Mouse (Mus musculus): ENCODE results near the gene Blm. TPM values are rescaled to one million over a fixed set of nuclear protein-coding genes. Genes with fewer than 3 reads are reported as not detected.

The Blm gene
- polyA plus RNA-seq, 1 experiment, result 1.1 TPM

DNA sequence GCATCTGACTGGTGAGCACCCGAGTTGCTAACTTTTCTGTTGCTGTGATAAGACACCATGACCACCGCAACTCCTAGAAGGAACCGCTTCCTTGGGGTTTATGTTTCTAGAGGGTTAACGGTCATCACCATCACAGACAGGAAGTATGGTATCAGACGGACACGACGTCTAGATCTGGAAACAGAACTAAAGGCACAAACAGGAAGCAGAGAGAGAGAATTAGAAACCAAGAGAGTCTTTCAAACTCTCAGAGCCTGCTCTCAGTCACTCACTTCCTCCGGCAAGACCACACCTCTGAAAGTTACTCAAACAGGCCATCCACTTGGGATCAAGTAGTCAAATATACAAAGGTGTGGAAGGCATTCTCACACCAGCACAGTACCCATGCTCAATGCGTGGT, 40.8 kb upstream of the Blm start:
- TF ChIP-seq POLR2A (IDR thresholded peaks at IDR 0.05; ENCODE audit: low read depth, low read length) (no peak), CTCF (IDR thresholded peaks at IDR 0.05; ENCODE audit: extremely low read depth, insufficient read depth, insufficient read length, insufficient replicate concordance) (no peak)
- H3K4me3 ChIP-seq (ENCODE audit: extremely low read depth, insufficient read depth, insufficient read length), result no peak overlapping the region
- peak overlapping the region; percentile 43 for H3K27ac ChIP-seq (ENCODE audit: insufficient read depth, low read length)
- WGBS, result 14% methylated on average over 9 of the region's 9 CpGs
- H3K36me3 ChIP-seq (ENCODE audit: control insufficient read depth, insufficient read depth, low read length), result no peaks in the 10 kb centered on the region
- peaks cover 12% of the 10 kb centered on the region; the same call in 1 of the 2 replicates for H3K4me1 ChIP-seq (ENCODE audit: control insufficient read depth, insufficient read depth, insufficient read length)
- H3K27me3 ChIP-seq (ENCODE audit: control insufficient read depth, insufficient read depth, low read length), result no peaks in the 10 kb centered on the region
- peak in 1 of 2 experiments; percentile 25 for DNase-seq (ENCODE audit: low read depth in 1 of 2, low spot score in 2 of 2)

- Histone ChIP-seq H3K27ac (ENCODE audit: insufficient read depth, low read length) (no peak overlapping the region), H3K4me1 (ENCODE audit: control insufficient read depth, insufficient read depth, insufficient read length) (peaks cover 12% of the 10 kb centered on the region; the same call in 1 of the 2 replicates), H3K4me3 (ENCODE audit: extremely low read depth, insufficient read depth, insufficient read length) (no peak overlapping the region), H3K27me3 (ENCODE audit: control insufficient read depth, insufficient read depth, low read length) (no peaks in the 10 kb centered on the region), H3K36me3 (ENCODE audit: control insufficient read depth, insufficient read depth, low read length) (no peaks in the 10 kb centered on the region)
- no peak for DNase-seq (ENCODE audit: low read depth in 1 of 2, low spot score in 2 of 2)
- 76% methylated on average over 3 of the region's 3 CpGs for WGBS
- TF ChIP-seq CTCF (IDR thresholded peaks at IDR 0.05; ENCODE audit: extremely low read depth, insufficient read depth, insufficient read length, insufficient replicate concordance) (no peak), POLR2A (IDR thresholded peaks at IDR 0.05; ENCODE audit: low read depth, low read length) (no peak)
These were observed 38.2 kb upstream of the Blm start for GRCm38 (mm10) chr7:80573076-80573475.

DNA sequence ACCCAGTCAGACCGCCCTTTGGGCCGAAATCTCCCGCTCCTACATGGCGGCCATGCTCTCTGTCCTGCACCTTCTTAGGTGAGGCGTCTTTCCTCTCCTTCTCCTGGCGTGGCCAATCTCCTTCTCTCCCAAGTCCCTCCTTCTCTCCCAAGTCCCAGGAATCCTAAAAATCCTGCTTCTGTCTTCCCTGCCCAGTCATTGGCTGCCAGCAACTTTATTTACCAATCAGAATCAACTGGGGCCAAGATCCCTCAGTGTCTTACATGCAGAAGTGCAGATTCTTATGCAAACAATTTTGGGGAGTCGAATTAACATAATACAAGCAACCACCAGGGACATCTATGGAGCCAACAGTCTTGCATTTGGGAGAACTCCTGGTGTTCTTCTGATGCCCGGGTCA, 33.1 kb upstream of the Blm start:
- TF ChIP-seq CTCF (IDR thresholded peaks at IDR 0.05; ENCODE audit: extremely low read depth, insufficient read depth, insufficient read length, insufficient replicate concordance), result no peak
- no peak for TF ChIP-seq POLR2A (IDR thresholded peaks at IDR 0.05; ENCODE audit: low read depth, low read length)
- Histone ChIP-seq H3K27me3 (ENCODE audit: control insufficient read depth, insufficient read depth, low read length) (no peaks in the 10 kb centered on the region), H3K27ac (ENCODE audit: insufficient read depth, low read length) (no peak overlapping the region), H3K4me1 (ENCODE audit: control insufficient read depth, insufficient read depth, insufficient read length) (no peaks in the 10 kb centered on the region), H3K36me3 (ENCODE audit: control insufficient read depth, insufficient read depth, low read length) (no peaks in the 10 kb centered on the region), H3K4me3 (ENCODE audit: extremely low read depth, insufficient read depth, insufficient read length) (no peak overlapping the region)
- no peak for DNase-seq (ENCODE audit: low read depth in 1 of 2, low spot score in 2 of 2)
- 93% methylated on average over 8 of the region's 8 CpGs for WGBS

DNA sequence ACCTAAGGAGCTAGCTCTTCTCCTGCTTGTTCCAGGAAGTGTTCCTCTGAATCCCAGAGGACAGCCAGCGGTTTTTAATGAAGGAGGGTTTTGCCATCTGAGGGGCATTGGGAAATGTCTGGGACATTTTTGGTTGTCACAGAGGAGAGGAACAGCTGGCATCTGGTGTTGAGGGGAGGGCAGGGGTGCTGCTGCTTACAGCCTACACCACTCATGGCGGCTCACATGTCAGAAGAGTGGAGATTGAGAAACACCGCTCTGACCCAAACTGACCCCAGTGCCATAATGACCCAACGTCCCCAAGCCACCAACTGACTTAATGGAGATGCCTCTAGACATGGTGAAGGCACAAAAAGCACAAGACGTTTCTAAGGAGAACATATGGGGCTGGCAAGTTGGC, 27.0 kb upstream of the Blm start:
- 81% methylated on average over 5 of the region's 5 CpGs for WGBS
- no peak overlapping the region for H3K4me3 ChIP-seq (ENCODE audit: extremely low read depth, insufficient read depth, insufficient read length)
- H3K27ac ChIP-seq (ENCODE audit: insufficient read depth, low read length), result no peak overlapping the region
- TF ChIP-seq POLR2A (IDR thresholded peaks at IDR 0.05; ENCODE audit: low read depth, low read length), result no peak
- TF ChIP-seq CTCF (IDR thresholded peaks at IDR 0.05; ENCODE audit: extremely low read depth, insufficient read depth, insufficient read length, insufficient replicate concordance), result no peak
- no peaks in the 10 kb centered on the region for H3K36me3 ChIP-seq (ENCODE audit: control insufficient read depth, insufficient read depth, low read length)
- no peak for DNase-seq (ENCODE audit: low read depth in 1 of 2, low spot score in 2 of 2)
- no peaks in the 10 kb centered on the region for H3K4me1 ChIP-seq (ENCODE audit: control insufficient read depth, insufficient read depth, insufficient read length)
- no peaks in the 10 kb centered on the region for H3K27me3 ChIP-seq (ENCODE audit: control insufficient read depth, insufficient read depth, low read length)

GRCm38 (mm10) chr7:80561271-80561670, 26.4 kb upstream of the Blm start:
- H3K27me3 ChIP-seq (ENCODE audit: control insufficient read depth, insufficient read depth, low read length), result no peaks in the 10 kb centered on the region
- DNase-seq (ENCODE audit: low read depth in 1 of 2, low spot score in 2 of 2), result no peak
- no peak overlapping the region for H3K27ac ChIP-seq (ENCODE audit: insufficient read depth, low read length)
- no peaks in the 10 kb centered on the region for H3K4me1 ChIP-seq (ENCODE audit: control insufficient read depth, insufficient read depth, insufficient read length)
- no peak for TF ChIP-seq CTCF (IDR thresholded peaks at IDR 0.05; ENCODE audit: extremely low read depth, insufficient read depth, insufficient read length, insufficient replicate concordance)
- no peak for TF ChIP-seq POLR2A (IDR thresholded peaks at IDR 0.05; ENCODE audit: low read depth, low read length)
- H3K4me3 ChIP-seq (ENCODE audit: extremely low read depth, insufficient read depth, insufficient read length), result no peak overlapping the region
- 84% methylated on average over 9 of the region's 9 CpGs for WGBS
- H3K36me3 ChIP-seq (ENCODE audit: control insufficient read depth, insufficient read depth, low read length), result no peaks in the 10 kb centered on the region

DNA sequence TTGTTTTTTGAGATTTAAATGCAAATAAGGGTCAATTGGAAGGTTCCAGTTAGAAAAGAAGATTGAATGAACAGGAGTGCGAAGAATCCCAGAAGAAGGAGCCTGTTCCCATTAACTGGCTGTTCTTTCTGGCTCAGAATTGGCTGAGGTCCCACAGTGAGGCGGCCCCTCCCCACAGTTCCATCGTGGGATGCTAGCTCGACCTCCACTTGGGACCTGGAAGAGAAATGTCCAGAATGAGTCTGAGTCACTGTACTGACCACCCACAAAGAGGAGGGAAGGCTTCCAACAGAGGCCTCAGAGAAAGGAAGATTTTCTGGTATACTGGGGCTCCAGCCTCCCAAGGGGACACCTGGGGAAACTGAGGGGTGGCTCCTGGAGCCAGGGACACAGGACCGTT, 23.7 kb upstream of the Blm start:
- DNase-seq (ENCODE audit: low read depth in 1 of 2, low spot score in 2 of 2), result no peak
- no peak overlapping the region for H3K4me3 ChIP-seq (ENCODE audit: extremely low read depth, insufficient read depth, insufficient read length)
- H3K27ac ChIP-seq (ENCODE audit: insufficient read depth, low read length), result no peak overlapping the region
- 80% methylated on average over 5 of the region's 5 CpGs for WGBS
- no peaks in the 10 kb centered on the region for H3K36me3 ChIP-seq (ENCODE audit: control insufficient read depth, insufficient read depth, low read length)
- H3K4me1 ChIP-seq (ENCODE audit: control insufficient read depth, insufficient read depth, insufficient read length), result peaks cover 9% of the 10 kb centered on the region; the same call in 1 of the 2 replicates
- H3K27me3 ChIP-seq (ENCODE audit: control insufficient read depth, insufficient read depth, low read length), result no peaks in the 10 kb centered on the region
- TF ChIP-seq POLR2A (IDR thresholded peaks at IDR 0.05; ENCODE audit: low read depth, low read length) (no peak), CTCF (IDR thresholded peaks at IDR 0.05; ENCODE audit: extremely low read depth, insufficient read depth, insufficient read length, insufficient replicate concordance) (no peak)

DNA sequence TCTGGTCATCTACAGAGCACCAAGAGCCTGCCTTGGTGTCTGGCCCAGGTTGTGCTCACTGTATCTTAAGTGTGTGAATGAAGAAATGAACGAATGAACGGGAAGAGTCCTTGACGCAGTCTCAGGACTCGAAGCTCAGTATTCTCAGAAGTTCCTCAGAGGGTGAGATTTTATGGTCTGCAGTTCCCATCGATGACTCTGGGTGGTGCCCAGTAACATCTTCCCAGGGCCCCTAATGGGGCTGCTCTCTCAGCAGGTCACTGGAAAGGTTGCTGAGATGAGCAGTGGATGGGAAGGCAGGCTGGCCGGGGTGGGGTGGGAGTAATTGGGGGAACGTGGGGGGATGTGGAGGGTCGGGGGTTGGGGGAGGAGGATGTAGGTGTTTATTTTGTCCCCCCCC, 23.2 kb upstream of the Blm start:
- no peaks in the 10 kb centered on the region for H3K27me3 ChIP-seq (ENCODE audit: control insufficient read depth, insufficient read depth, low read length)
- DNase-seq (ENCODE audit: low read depth in 1 of 2, low spot score in 2 of 2), result no peak
- no peak overlapping the region for H3K4me3 ChIP-seq (ENCODE audit: extremely low read depth, insufficient read depth, insufficient read length)
- TF ChIP-seq POLR2A (IDR thresholded peaks at IDR 0.05; ENCODE audit: low read depth, low read length) (no peak), CTCF (IDR thresholded peaks at IDR 0.05; ENCODE audit: extremely low read depth, insufficient read depth, insufficient read length, insufficient replicate concordance) (no peak)
- H3K4me1 ChIP-seq (ENCODE audit: control insufficient read depth, insufficient read depth, insufficient read length), result peaks cover 9% of the 10 kb centered on the region; the same call in 1 of the 2 replicates
- no peaks in the 10 kb centered on the region for H3K36me3 ChIP-seq (ENCODE audit: control insufficient read depth, insufficient read depth, low read length)
- H3K27ac ChIP-seq (ENCODE audit: insufficient read depth, low read length), result no peak overlapping the region
- 53% methylated on average over 8 of the region's 8 CpGs for WGBS
